Mouse (Mus musculus) adrenal gland, postnatal 36 days (tissue): Measurements from ENCODE around the gene Lsg1. TPM values are rescaled to one million over a fixed set of nuclear protein-coding genes. Genes with fewer than 3 reads are reported as not detected.

Experiments
- DNase-seq, 2 experiments: peaks; one replicate each; pipeline ENCODE4 v3.0.0; 2021; ENCODE audit warnings: mixed read lengths in 1 of 2
- total RNA-seq, 2 experiments: library from RNA; stranded (reverse); gene quantifications; 2 replicates each; pipeline ENCODE4 v1.2.3; 2021

Lsg1 gene
- total RNA-seq, 2 experiments from 2014 or later = 36.7 to 37.2 TPM

GRCm38 (mm10) chr16:30601046-30601832 is 13.8 kb upstream of the Lsg1 start:
- DNase-seq = peak; percentile 77 to 85

DNA sequence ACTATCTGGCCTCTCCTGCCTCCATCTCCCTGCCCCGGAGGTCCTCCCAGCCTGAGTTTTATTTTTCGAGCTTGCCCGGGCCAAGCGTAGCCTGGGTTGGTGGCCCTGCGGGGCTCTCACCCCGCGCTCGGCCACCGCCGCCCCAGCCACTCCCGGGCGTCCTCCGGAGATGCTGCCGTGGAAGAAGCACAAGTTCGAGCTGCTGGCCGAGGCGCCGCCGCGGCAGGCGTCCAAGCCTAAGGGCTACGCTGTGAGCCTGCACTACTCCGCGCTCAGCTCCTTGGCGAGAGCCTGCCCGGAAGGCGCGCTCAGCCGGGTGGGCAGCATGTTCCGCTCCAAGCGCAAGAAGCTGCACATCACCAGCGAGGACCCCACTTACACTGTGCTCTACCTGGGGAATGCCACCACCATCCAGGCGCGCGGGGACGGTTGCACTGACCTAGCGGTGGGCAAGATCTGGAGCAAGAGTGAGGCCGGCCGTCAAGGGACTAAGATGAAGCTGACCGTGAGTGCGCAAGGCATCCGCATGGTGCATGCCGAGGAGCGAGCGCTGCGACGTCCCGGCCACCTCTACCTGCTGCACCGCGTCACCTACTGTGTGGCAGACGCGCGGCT is 13.1 kb upstream of the Lsg1 start:
- DNase-seq = peak; percentile 75 to 81

GRCm38 (mm10) chr16:30599491-30600268 is 12.3 kb upstream of the Lsg1 start, which contains the start of gene Fam43a:
TSS of gene Fam43a (plus strand) at chr16:30599723.
- peak; percentile 94 to 95 for DNase-seq

DNA sequence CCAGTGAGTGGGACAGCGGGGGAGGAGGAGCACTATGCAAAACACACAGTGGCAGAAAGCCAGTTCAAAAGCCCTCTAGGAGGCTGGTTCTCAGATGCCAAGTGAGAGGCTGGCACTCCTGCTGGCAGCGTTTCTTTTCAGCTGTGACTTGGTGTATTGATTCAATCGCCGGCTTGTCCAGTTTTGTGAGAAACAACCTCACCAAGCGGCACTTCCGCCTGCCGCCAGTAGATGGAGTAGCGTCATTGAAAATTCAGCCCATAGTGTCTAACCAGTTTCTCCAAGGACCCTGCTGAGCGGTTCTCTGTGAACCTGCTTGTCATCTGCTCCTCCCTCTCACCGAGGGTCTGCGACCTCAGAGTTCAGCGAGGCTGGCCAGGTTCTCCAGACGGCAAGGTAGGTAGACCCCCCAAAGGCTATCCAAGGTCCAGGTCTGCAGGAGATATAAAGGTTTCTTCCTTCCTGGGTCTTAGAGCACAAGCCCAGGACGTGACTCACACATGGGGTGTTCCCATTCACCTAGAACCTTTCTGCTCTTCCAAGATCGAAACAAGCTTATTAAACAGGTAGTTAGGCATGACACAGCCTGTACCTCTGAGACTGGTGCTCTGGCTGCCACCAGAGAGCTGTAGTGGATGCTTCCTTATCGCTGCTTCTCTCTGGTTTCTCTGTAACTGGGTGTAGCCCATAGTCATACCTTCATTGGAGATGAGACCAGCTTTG is 9.7 kb upstream of the Lsg1 start:
- DNase-seq = peak; percentile 89

DNA sequence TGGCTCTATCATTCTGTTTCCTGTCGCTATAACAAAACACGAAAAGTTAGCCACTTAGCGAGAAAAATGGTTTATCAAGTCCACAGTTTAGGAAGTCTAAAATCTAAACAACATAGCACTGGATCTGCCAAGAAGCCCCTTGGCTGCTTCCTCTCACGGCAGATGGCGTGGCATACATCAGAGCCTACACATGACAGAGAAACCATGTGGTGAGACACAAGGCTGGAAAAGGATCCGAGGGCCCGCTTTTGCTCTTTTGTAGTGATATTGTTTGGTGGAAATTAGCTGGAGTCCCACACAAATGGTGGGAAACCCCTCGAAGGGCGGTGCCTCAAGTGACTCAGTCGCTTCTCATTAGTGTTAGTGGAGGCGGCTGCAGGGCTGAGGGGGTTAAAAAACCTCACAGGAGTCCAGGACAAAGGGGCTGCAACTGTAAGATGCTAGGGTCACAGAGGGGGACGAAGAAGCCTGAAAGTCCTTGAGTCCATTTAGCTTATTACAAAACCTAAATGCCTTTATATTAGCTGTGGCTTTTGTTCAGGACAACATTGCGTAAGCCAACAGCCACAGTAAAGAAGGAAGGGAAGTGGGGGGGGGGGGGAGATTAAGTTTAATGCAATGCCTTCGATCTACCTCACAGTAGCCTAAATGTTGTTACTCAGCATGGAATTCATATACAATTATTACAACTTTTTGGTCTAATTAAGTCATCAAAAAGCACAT is 8.6 kb upstream of the Lsg1 start:
- DNase-seq = no peak

- DNase-seq = no peak
Measured at GRCm38 (mm10) chr16:30595356-30595755, 8.0 kb upstream of the Lsg1 start.

- DNase-seq = no peak
Measured at GRCm38 (mm10) chr16:30591990-30592389, 4.6 kb upstream of the Lsg1 start.

- no peak for DNase-seq
Measured at GRCm38 (mm10) chr16:30590264-30591209, 3.1 kb upstream of the Lsg1 start.

DNA sequence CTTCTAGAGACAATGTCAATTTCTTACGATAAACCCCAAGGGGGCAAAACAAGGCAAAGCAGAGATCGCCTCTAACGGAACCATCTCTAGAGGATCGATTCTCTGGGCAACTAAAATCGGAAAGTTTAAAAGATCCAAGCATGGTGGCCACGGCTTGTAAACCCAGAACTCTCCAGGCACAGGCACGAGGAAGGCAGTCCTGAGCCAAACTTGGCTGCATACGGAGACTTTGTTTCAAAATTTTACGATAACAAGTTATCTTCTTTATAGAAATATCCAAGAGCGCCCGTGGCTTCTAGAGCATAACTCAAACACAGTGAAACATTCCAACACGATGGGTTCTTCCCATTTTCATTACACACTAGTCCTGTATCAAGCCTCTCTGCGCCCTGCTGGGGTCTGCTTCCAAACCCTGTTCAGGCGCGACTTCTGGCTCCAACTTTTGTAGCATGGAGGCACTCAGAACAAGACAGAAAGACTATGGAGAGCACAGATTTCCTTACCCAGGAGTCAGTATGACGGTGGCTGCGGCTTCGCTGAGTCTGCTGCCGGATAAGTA is 378 bp downstream of the Lsg1 start:
- no peak for DNase-seq

DNA sequence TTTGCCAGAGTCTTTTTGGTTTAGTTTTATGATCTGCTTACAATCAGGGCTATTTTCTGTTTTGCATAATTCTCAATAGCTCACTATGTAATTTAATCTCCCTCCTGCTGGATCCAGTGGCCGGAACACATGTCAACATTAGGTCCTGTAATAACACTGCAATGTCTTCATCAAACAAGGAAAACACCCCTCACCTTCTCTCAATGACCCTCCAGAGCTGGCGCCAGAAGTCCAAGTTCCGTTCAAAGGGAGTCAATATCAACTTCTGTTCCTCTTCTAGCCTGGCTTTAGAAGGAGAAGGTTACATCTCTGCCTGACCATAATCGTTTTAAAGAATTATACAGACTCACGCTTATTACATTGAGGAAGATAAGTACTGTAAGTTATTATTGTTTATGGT is 6.6 kb downstream of the Lsg1 start:
- DNase-seq = no peak

- DNase-seq = no peak
Measured at GRCm38 (mm10) chr16:30576392-30576791, 11.0 kb downstream of the Lsg1 start.

DNA sequence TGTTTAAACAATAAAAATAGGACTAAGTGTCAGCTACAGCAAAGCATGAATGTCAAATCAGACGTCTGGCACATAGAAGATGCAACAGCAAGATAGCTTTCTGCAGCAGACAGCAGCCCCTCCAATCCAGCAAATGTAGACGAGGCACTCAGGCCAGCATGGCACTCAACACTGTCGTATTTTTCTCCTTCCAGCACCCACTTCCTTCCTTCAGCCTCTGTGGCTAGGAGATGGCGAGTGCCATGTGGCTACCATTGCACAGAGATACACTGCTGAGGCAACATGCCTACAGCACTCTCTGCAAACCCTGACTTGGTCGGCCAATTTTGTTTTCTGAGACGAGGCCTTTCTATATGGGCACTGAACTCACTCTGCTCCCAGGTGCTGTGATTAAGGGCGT is 11.6 kb downstream of the Lsg1 start:
- no peak for DNase-seq

DNA sequence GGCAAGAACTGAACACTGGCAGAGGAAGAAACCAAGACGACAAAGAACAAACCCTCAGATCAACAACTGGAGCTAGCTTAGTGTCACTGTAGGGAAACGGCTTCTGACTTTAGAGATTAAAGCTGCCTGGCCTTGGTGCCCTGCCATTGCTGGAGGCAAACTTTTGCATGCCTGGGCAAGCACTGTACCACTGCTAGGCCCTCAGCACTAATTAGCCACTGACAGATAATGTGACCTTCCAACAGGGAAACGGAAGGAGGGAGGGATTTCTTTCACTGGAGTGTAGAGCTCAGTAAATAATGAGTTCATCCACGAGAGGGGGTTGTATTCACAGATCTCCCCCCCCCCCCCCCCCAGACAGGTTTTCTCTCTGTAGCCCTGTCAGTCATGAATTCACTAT is 15.2 kb downstream of the Lsg1 start:
- DNase-seq = peak in 1 of 2 experiments; percentile 12

- DNase-seq = no peak
Measured at GRCm38 (mm10) chr16:30571378-30571777, 16.0 kb downstream of the Lsg1 start.

GRCm38 (mm10) chr16:30570173-30570572 is 17.2 kb downstream of the Lsg1 start:
- DNase-seq = no peak

DNA sequence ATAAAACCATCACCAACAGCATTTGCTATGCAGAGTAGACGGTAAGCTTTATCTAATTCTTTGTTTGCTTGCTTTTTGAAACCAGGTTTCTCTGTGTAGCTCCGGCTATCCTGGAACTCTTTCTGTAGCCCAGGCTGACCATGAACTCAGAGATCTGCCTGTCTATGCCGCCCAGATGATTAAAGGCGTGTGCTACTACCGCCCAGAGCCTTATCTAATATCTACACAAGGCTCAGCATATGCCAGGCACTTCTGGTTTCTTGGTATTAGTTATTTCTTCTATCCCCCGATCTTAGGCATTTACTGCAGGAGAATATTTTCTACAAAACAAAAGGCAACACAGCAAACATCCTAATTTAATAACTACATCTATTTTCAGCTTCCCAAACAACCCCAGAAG is 21.8 kb downstream of the Lsg1 start:
- DNase-seq = no peak

DNA sequence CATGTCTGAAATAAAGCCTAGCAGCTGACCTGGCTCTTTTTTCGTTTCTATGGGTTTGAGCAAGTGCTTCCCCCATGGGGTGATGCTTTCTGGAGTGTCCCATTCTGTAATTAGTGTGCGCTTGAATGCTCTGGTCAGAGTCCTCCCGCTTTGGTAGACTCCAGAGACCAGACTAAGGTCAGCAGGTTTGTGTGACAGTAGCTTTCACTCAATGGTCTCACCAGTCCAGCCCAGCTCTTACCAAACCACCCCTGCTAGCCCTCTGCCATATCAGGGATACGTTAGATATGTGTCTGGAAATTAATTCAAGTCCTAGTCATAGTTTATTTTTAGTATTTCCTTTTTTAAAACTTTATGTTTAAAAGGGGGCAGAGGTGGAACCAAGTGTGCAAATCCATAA is 26.8 kb downstream of the Lsg1 start:
- DNase-seq = no peak

DNA sequence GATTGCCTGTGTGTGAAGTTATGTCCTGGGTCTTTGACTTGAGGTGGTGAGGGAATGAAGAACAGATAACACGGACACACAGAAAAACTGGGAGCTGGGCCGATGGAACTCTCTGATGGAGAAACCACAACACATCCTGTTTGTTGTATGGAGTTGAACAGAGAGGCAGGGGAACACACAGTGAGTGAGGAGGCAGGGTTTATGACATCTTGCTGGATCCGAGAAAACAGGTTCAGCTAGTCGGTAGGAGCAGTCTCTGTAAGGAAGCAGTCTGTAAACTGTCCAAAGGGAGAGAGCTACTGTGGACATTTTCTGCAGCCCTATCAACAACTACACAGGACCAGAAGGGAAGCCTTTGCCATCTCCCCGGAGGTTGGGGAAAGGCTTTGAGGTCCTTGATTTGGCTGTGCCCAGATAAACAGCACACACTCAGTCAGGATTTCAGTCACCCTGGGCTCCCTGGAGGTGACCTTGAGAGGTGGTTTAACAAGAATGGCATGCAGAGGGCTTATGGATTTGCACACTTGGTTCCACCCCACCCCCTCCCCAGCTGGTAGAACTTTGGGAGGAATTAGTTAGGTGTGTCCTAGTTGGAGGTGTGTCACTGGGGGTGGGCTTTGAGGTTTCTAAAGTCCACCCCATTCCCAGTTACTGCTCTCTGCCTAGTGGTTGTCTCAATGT is 27.9 kb downstream of the Lsg1 start:
- peak; percentile 31 to 38 for DNase-seq

DNA sequence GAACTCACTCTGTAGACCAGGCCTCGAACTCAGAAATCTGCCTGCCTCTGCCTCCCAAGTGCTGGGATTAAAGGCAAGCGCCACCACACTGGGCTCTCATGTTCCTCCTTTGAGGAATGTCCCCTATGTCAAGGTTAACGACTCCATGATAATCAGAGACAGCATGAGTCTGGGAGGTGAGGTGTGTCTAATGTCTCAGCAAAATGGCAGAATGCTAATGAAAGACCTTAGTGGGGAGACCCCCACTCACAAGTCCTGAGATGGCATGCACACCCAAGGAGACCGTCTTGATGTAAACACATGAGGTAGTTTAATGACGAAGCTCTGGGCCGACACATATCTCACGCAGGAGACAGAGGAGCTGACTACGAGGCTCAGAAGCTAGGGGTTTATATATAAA is 33.3 kb downstream of the Lsg1 start:
- DNase-seq = no peak
